Mouse (Mus musculus) layer of hippocampus, adult 2 months (tissue): ENCODE results near the gene Atp2a1. TPM values are rescaled to one million over a fixed set of nuclear protein-coding genes. Genes with fewer than 3 reads are reported as not detected.

Source experiments
- DNase-seq, 2 experiments: peaks; one replicate each; pipeline ENCODE4 v3.0.0; 2022; ENCODE audit warnings: low spot score in 2 of 2
- H3K27ac ChIP-seq: fragments of 200-600 bp; 2 replicates; pipeline ENCODE4 v1.8.1; 2022
- H3K4me3 ChIP-seq: fragments of 200-600 bp; 2 replicates; pipeline ENCODE4 v1.8.1; 2022; ENCODE audit warnings: mild to moderate bottlenecking
- CTCF ChIP-seq: fragments of 200-600 bp; conservative IDR thresholded peaks from 2 replicates; pipeline ENCODE4 v1.8.1; 2022; ENCODE audit warnings: antibody characterized with exemption, mild to moderate bottlenecking, moderate library complexity
- total RNA-seq, 2 experiments: library from RNA; stranded (reverse); gene quantifications; 2 replicates each; pipeline ENCODE4 v1.2.3; 2021

The Atp2a1 gene
- total RNA-seq, 2 experiments from 2014 or later: 0.81 to 0.84 TPM

- TF ChIP-seq CTCF: no peak
- Histone ChIP-seq H3K27ac (no peak overlapping the region), H3K4me3 (no peak overlapping the region)
These were observed 6.3 kb downstream of the Atp2a1 start for GRCm38 (mm10) chr7:126456382-126457266.

GRCm38 (mm10) chr7:126455242-126455641 lies 7.7 kb downstream of the Atp2a1 start:
- no peak overlapping the region for H3K27ac ChIP-seq
- no peak for DNase-seq
- no peak overlapping the region for H3K4me3 ChIP-seq
- no peak for TF ChIP-seq CTCF

More at GRCm38 (mm10) chr7:126456382-126457266, 6.3 kb downstream of the Atp2a1 start:
- no peak for DNase-seq

GRCm38 (mm10) chr7:126453861-126454260 lies 9.0 kb downstream of the Atp2a1 start:
- TF ChIP-seq CTCF: no peak
- H3K4me3 ChIP-seq: no peak overlapping the region
- no peak overlapping the region for H3K27ac ChIP-seq
- DNase-seq: no peak

- no peak for TF ChIP-seq CTCF
- Histone ChIP-seq H3K4me3 (no peak overlapping the region), H3K27ac (no peak overlapping the region)
- DNase-seq: no peak
These were observed 10.7 kb downstream of the Atp2a1 start for GRCm38 (mm10) chr7:126452244-126452643.

- no peak for DNase-seq
- Histone ChIP-seq H3K27ac (no peak overlapping the region), H3K4me3 (no peak overlapping the region)
- no peak for TF ChIP-seq CTCF
These were observed 12.3 kb downstream of the Atp2a1 start for GRCm38 (mm10) chr7:126450641-126451040.

GRCm38 (mm10) chr7:126449991-126450390 lies 12.9 kb downstream of the Atp2a1 start:
- Histone ChIP-seq H3K27ac (no peak overlapping the region), H3K4me3 (no peak overlapping the region)
- DNase-seq: no peak
- no peak for TF ChIP-seq CTCF

- Histone ChIP-seq H3K4me3 (no peak overlapping the region), H3K27ac (no peak overlapping the region)
- no peak for TF ChIP-seq CTCF
These were observed 14.4 kb downstream of the Atp2a1 start for GRCm38 (mm10) chr7:126448481-126448880.

GRCm38 (mm10) chr7:126446217-126446616 lies 16.7 kb downstream of the Atp2a1 start:
- TF ChIP-seq CTCF: no peak
- no peak overlapping the region for H3K27ac ChIP-seq
- no peak overlapping the region for H3K4me3 ChIP-seq
- no peak for DNase-seq

More at GRCm38 (mm10) chr7:126448481-126448880, 14.4 kb downstream of the Atp2a1 start:
- no peak for DNase-seq

- DNase-seq: no peak
- Histone ChIP-seq H3K4me3 (no peak overlapping the region), H3K27ac (no peak overlapping the region)
- no peak for TF ChIP-seq CTCF
These were observed 17.6 kb downstream of the Atp2a1 start for GRCm38 (mm10) chr7:126445104-126445815.

- no peak for DNase-seq
- Histone ChIP-seq H3K4me3 (no peak overlapping the region), H3K27ac (no peak overlapping the region)
- TF ChIP-seq CTCF: no peak
These were observed 18.4 kb downstream of the Atp2a1 start for GRCm38 (mm10) chr7:126444536-126444935.

- Histone ChIP-seq H3K27ac (no peak overlapping the region), H3K4me3 (no peak overlapping the region)
- no peak for TF ChIP-seq CTCF
- no peak for DNase-seq
These were observed 18.9 kb downstream of the Atp2a1 start for GRCm38 (mm10) chr7:126443997-126444396.

GRCm38 (mm10) chr7:126440134-126440533 lies 22.8 kb downstream of the Atp2a1 start:
- Histone ChIP-seq H3K4me3 (no peak overlapping the region), H3K27ac (no peak overlapping the region)
- DNase-seq: no peak
- no peak for TF ChIP-seq CTCF

GRCm38 (mm10) chr7:126436851-126437250 lies 26.1 kb downstream of the Atp2a1 start:
- no peak overlapping the region for H3K4me3 ChIP-seq
- TF ChIP-seq CTCF: peak; percentile 89
- DNase-seq: peak in 1 of 2 experiments; percentile 54
- H3K27ac ChIP-seq: no peak overlapping the region

- DNase-seq: no peak
These were observed 27.1 kb downstream of the Atp2a1 start for GRCm38 (mm10) chr7:126435801-126436200.

More at GRCm38 (mm10) chr7:126435801-126436200, 27.1 kb downstream of the Atp2a1 start:
- Histone ChIP-seq H3K27ac (no peak overlapping the region), H3K4me3 (no peak overlapping the region)
- TF ChIP-seq CTCF: no peak
